Mouse (Mus musculus) MEL (cell line): ENCODE measurements around the gene Cpt1a. TPM values are rescaled to one million over a fixed set of nuclear protein-coding genes. Genes with fewer than 3 reads are reported as not detected.
A peak's percentile ranks its signal among the peaks of the same experiment; 100 is the strongest.

ENCODE experiments used
- DNase-seq: peaks from one replicate; pipeline ENCODE4 v3.0.0; 2011; ENCODE audit warnings: low read depth, low spot score
- H3K27ac ChIP-seq: 2 replicates; pipeline ENCODE4 v1.5.1; 2012; ENCODE audit warnings: low read depth, mild to moderate bottlenecking, control low read depth, low read length, moderate library complexity; ENCODE audit not compliant: control insufficient read depth
- H3K27me3 ChIP-seq, 2 experiments: fragments of 150-350 bp in 1 of 2; sonication (generic) in 1 of 2; 2 replicates each; pipeline ENCODE4 v1.6.1; 2012; ENCODE audit warnings: low read length in 2 of 2, mild to moderate bottlenecking in 2 of 2, improper control_type of control experiment in 1 of 2, moderate library complexity in 1 of 2; ENCODE audit not compliant: insufficient read depth in 2 of 2, control insufficient read depth in 1 of 2
- H3K36me3 ChIP-seq, 2 experiments: 2 replicates each; pipeline ENCODE4 v1.6.1; 2012 to 2014; ENCODE audit warnings: low read length in 2 of 2, improper control_type of control experiment in 1 of 2, inconsistent platforms in 1 of 2, mild to moderate bottlenecking in 1 of 2; ENCODE audit not compliant: insufficient read depth in 2 of 2, control insufficient read depth in 1 of 2
- H3K4me1 ChIP-seq, 2 experiments: fragments of 150-350 bp in 1 of 2; sonication (generic) in 1 of 2; 2 replicates each; pipeline ENCODE4 v1.6.1; 2012; ENCODE audit warnings: low read length in 2 of 2, improper control_type of control experiment in 1 of 2, mild to moderate bottlenecking in 1 of 2; ENCODE audit not compliant: insufficient read depth in 2 of 2, control insufficient read depth in 1 of 2
- H3K4me3 ChIP-seq, 2 experiments: fragments of 150-350 bp in 1 of 2; sonication (generic) in 1 of 2; 2 replicates each; pipeline ENCODE4 v1.5.1; 2012; ENCODE audit warnings: low read depth in 2 of 2, low read length in 2 of 2, mild to moderate bottlenecking in 2 of 2, moderate library complexity in 2 of 2, control low read depth in 1 of 2, improper control_type of control experiment in 1 of 2; ENCODE audit not compliant: control insufficient read depth in 1 of 2, insufficient read depth in 1 of 2
- H3K79me2 ChIP-seq: 2 replicates; pipeline ENCODE4 v1.6.1; 2012; ENCODE audit warnings: mild to moderate bottlenecking, low read length, moderate library complexity; ENCODE audit not compliant: control insufficient read depth, poor library complexity, insufficient read depth
- H3K9ac ChIP-seq: 2 replicates; pipeline ENCODE4 v1.6.1; 2012; ENCODE audit warnings: low read depth, mild to moderate bottlenecking, control low read depth, low read length, moderate library complexity; ENCODE audit not compliant: control insufficient read depth, poor library complexity, severe bottlenecking
- H3K9me3 ChIP-seq: fragments of 150-350 bp; sonication (generic); replicated peaks from 2 replicates; pipeline ENCODE4 v1.6.1; 2012; ENCODE audit warnings: mild to moderate bottlenecking, low read length, improper control_type of control experiment, moderate library complexity; ENCODE audit not compliant: insufficient read depth
- BHLHE40 ChIP-seq: IDR thresholded peaks from 2 replicates; pipeline ENCODE4 v1.6.1; 2012; ENCODE audit warnings: low read depth, mild to moderate bottlenecking, inconsistent platforms, low read length, improper control_type of control experiment, borderline replicate concordance
- CHD1 ChIP-seq: IDR thresholded peaks from 2 replicates; pipeline ENCODE4 v1.6.1; 2012; ENCODE audit warnings: low read depth, mild to moderate bottlenecking, inconsistent platforms, low read length, improper control_type of control experiment
- CTCF ChIP-seq, 3 experiments: IDR thresholded peaks in 2 of 3; conservative IDR thresholded peaks in 1 of 3; 2 replicates each; pipeline ENCODE4 v1.5.1; 2011 to 2012; ENCODE audit warnings: low read length in 3 of 3, low read depth in 2 of 3, mild to moderate bottlenecking in 2 of 3, improper control_type of control experiment in 1 of 3, inconsistent platforms in 1 of 3, mixed read lengths in 1 of 3, moderate library complexity in 1 of 3; ENCODE audit not compliant: control insufficient read depth in 1 of 3, insufficient read depth in 1 of 3, poor library complexity in 1 of 3, severe bottlenecking in 1 of 3
- GATA1 ChIP-seq: IDR thresholded peaks from 2 replicates; pipeline ENCODE4 v1.6.1; 2011; ENCODE audit warnings: low read depth, low read length, improper control_type of control experiment
- HCFC1 ChIP-seq: IDR thresholded peaks from 2 replicates; pipeline ENCODE4 v1.6.1; 2012; ENCODE audit warnings: low read depth, mild to moderate bottlenecking, inconsistent platforms, low read length, improper control_type of control experiment, moderate library complexity
- JUND ChIP-seq: IDR thresholded peaks from 2 replicates; pipeline ENCODE4 v1.6.1; 2011; ENCODE audit warnings: low read depth, mild to moderate bottlenecking, improper control_type of control experiment, low read length
- MAFK ChIP-seq: IDR thresholded peaks from 2 replicates; pipeline ENCODE4 v1.6.1; 2011; ENCODE audit warnings: low read depth, mild to moderate bottlenecking, low read length, improper control_type of control experiment, borderline replicate concordance
- MAX ChIP-seq: IDR thresholded peaks from 2 replicates; pipeline ENCODE4 v1.6.1; 2011; ENCODE audit warnings: low read length, improper control_type of control experiment
- MEF2A ChIP-seq: IDR thresholded peaks from 2 replicates; pipeline ENCODE4 v1.6.1; 2014; ENCODE audit warnings: low read depth, mild to moderate bottlenecking, inconsistent platforms, low read length, improper control_type of control experiment; ENCODE audit not compliant: poor library complexity, insufficient replicate concordance, severe bottlenecking; ENCODE audit errors: extremely low read depth
- NRF1 ChIP-seq: IDR thresholded peaks from 2 replicates; pipeline ENCODE4 v1.6.1; 2014; ENCODE audit warnings: low read depth, mild to moderate bottlenecking, inconsistent platforms, low read length, improper control_type of control experiment, moderate library complexity; ENCODE audit not compliant: poor library complexity, insufficient read depth, severe bottlenecking
- RAD21 ChIP-seq: IDR thresholded peaks from 2 replicates; pipeline ENCODE4 v1.6.1; 2011; ENCODE audit warnings: mild to moderate bottlenecking, low read depth, low read length, improper control_type of control experiment
- SMC3 ChIP-seq: IDR thresholded peaks from 2 replicates; pipeline ENCODE4 v1.6.1; 2011; ENCODE audit warnings: low read depth, low read length, improper control_type of control experiment
- TBP ChIP-seq: IDR thresholded peaks from 2 replicates; pipeline ENCODE4 v1.8.0; 2011; ENCODE audit warnings: low read depth, low read length, improper control_type of control experiment
- UBTF ChIP-seq: IDR thresholded peaks from 2 replicates; pipeline ENCODE4 v1.6.1; 2012; ENCODE audit warnings: low read depth, mild to moderate bottlenecking, inconsistent platforms, low read length, improper control_type of control experiment, moderate library complexity, borderline replicate concordance; ENCODE audit not compliant: insufficient read depth
- USF2 ChIP-seq, 2 experiments: IDR thresholded peaks; 2 replicates each; pipeline ENCODE4 v1.6.1; 2011 to 2012; ENCODE audit warnings: improper control_type of control experiment in 2 of 2, low read length in 2 of 2, borderline replicate concordance in 1 of 2, inconsistent platforms in 1 of 2, low read depth in 1 of 2, mild to moderate bottlenecking in 1 of 2; ENCODE audit not compliant: insufficient read depth in 1 of 2
- ZC3H11A ChIP-seq: IDR thresholded peaks from 2 replicates; pipeline ENCODE4 v1.6.1; 2012; ENCODE audit warnings: low read depth, mild to moderate bottlenecking, inconsistent platforms, low read length, improper control_type of control experiment
- ZKSCAN1 ChIP-seq: IDR thresholded peaks from 2 replicates; pipeline ENCODE4 v1.6.1; 2012; ENCODE audit warnings: low read depth, mild to moderate bottlenecking, inconsistent platforms, low read length, improper control_type of control experiment, moderate library complexity
- ZMIZ1 ChIP-seq: IDR thresholded peaks from 2 replicates; pipeline ENCODE4 v1.6.1; 2012; ENCODE audit warnings: low read depth, mild to moderate bottlenecking, inconsistent platforms, low read length, improper control_type of control experiment, moderate library complexity
- ZNF384 ChIP-seq: IDR thresholded peaks from 2 replicates; pipeline ENCODE4 v1.6.1; 2012; ENCODE audit warnings: low read depth, mild to moderate bottlenecking, inconsistent platforms, low read length, improper control_type of control experiment
- polyA plus RNA-seq, 2 experiments: library from polyadenylated mRNA; stranded (reverse) in 1 of 2; unstranded in 1 of 2; fragments of >175 nt in 1 of 2; fragments of >200 nt in 1 of 2; gene quantifications; 2 replicates each; pipeline versions ENCODE4 v1.2.1 to v1.2.4; 2012; ENCODE audit warnings: low replicate concordance in 2 of 2, low read depth in 1 of 2; ENCODE audit not compliant: insufficient read length in 2 of 2, insufficient read depth in 1 of 2, missing spikeins in 1 of 2
- total RNA-seq: library from RNA; depleted of rRNA; stranded (reverse); fragments of 300-350 nt; gene quantifications from 2 replicates; pipeline ENCODE4 v1.2.3, GENCODE M21; 2012

Gene Cpt1a
- total and polyA plus RNA-seq, 3 experiments: 16.1 to 40.4 TPM; not detected in 1

- no peaks in the 10 kb centered on the region; a peak in 1 of 4 replicates for H3K4me1 ChIP-seq
- no peak overlapping the region for H3K9ac ChIP-seq
- DNase-seq: no peak
- no peak for TF ChIP-seq BHLHE40
- TF ChIP-seq MEF2A: no peak
- no peak for TF ChIP-seq MAX
- TF ChIP-seq ZC3H11A: no peak
- TF ChIP-seq USF2 (IDR thresholded peaks at IDR 0.05; ENCODE audit: borderline replicate concordance in 1 of 2, insufficient read depth in 1 of 2, low read depth in 1 of 2, low read length in 2 of 2): no peak
- no peak for TF ChIP-seq JUND
- no peak for TF ChIP-seq MAFK
- TF ChIP-seq CTCF (IDR thresholded peaks at IDR 0.05 in 2 of 3, conservative IDR thresholded peaks at IDR 0.05 in 1 of 3; ENCODE audit: control insufficient read depth in 1 of 3, insufficient read depth in 1 of 3, low read depth in 2 of 3, low read length in 3 of 3, poor library complexity in 1 of 3, severe bottlenecking in 1 of 3): no peak
- no peak for TF ChIP-seq ZMIZ1
- no peak for TF ChIP-seq RAD21
- no peak for TF ChIP-seq HCFC1
- no peak for TF ChIP-seq NRF1
- TF ChIP-seq UBTF: no peak
- TF ChIP-seq GATA1: no peak
- TF ChIP-seq ZNF384: no peak
- no peak for TF ChIP-seq TBP
- no peak for TF ChIP-seq CHD1
- no peaks in the 10 kb centered on the region for H3K36me3 ChIP-seq
- H3K27ac ChIP-seq: no peak overlapping the region
- H3K4me3 ChIP-seq: no peak overlapping the region
- H3K27me3 ChIP-seq: no peaks in the 10 kb centered on the region
- H3K9me3 ChIP-seq: no peaks in the 10 kb centered on the region
- H3K79me2 ChIP-seq: no peaks in the 10 kb centered on the region
Measured at GRCm38 (mm10) chr19:3344636-3345544, 22.8 kb downstream of the Cpt1a start.

DNA sequence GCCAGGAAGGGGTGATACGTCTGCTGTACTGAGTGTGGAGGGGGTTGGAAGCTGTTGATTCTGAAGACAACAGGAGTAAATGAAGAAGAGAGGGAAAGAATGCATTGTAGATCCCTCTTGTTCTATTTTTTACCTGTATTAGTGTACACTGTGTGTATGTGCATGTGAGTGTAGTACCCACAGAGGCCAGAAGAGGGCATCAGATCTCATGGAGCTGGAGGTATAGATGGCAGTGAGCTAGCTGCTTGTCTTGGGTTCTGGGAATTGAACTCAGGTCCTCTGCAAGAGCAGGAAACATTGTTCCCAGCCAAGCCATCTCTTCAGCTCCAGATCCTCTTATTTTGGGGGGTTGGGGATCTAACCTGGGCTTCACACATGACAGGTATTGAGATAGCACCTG lies 25.6 kb downstream of the Cpt1a start:
- H3K4me3 ChIP-seq: no peak overlapping the region
- TF ChIP-seq CTCF (IDR thresholded peaks at IDR 0.05 in 2 of 3, conservative IDR thresholded peaks at IDR 0.05 in 1 of 3; ENCODE audit: control insufficient read depth in 1 of 3, insufficient read depth in 1 of 3, low read depth in 2 of 3, low read length in 3 of 3, poor library complexity in 1 of 3, severe bottlenecking in 1 of 3): peak; percentile 31 to 51 (median 35)
- TF ChIP-seq SMC3: 0 out of 2 replicates have a peak, but pooled peaks have one; percentile 15
- no peak for TF ChIP-seq ZKSCAN1
- TF ChIP-seq, all 39 proteins: peak for 2
- H3K4me1 ChIP-seq: no peaks in the 10 kb centered on the region
- H3K27me3 ChIP-seq: no peaks in the 10 kb centered on the region
- no peaks in the 10 kb centered on the region for H3K79me2 ChIP-seq
- no peaks in the 10 kb centered on the region for H3K9me3 ChIP-seq
- DNase-seq: peak; percentile 41
- no peak overlapping the region for H3K9ac ChIP-seq
- no peaks in the 10 kb centered on the region for H3K36me3 ChIP-seq
- no peak overlapping the region for H3K27ac ChIP-seq
